Mouse (Mus musculus) right cerebral cortex, postnatal 25 days (tissue): Measurements from ENCODE around the gene Mpig6b.

Source experiments
- DNase-seq: peaks from one replicate; pipeline ENCODE4 v3.0.0; 2022

Mpig6b gene

GRCm38 (mm10) chr17:35016376-35016775 is 49.6 kb downstream of the Mpig6b start, which contains the start of gene Vwa7:
Gene Vwa7 (plus strand): TSS chr17:35016579.
- DNase-seq = no peak

GRCm38 (mm10) chr17:35015296-35015695 is 50.7 kb downstream of the Mpig6b start:
- DNase-seq = no peak

- no peak for DNase-seq
Observed at GRCm38 (mm10) chr17:35013221-35013620, 52.8 kb downstream of the Mpig6b start.
